Mouse (Mus musculus) B cell, adult 2 months (primary cell): ENCODE results near the gene Col19a1.

Experiments
- DNase-seq, 2 experiments: peaks; one replicate each; pipeline ENCODE4 v3.0.0; 2022

Col19a1 gene

DNA sequence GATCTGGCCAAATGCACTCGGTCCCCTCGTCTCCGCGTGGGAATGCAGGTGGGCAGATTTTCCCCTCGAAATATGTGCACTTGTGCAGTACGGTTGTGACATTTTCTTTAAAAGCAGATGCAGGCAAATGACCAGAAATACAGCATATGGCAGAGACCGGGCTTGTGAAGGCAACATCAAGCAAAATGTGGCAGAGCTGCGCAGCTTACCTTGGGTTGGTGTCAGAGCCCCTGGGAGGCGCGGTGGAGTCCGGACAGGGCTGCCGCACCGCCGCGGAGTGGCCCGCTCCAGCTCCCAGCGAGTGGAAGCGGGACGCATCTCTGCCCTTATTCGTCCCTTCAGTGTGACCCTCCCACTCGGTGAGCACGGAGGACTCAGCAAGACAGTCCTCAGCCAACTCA is at the start of gene Col19a1:
Gene Col19a1 (minus strand): TSS at position 332 of the 401 bp plus-strand sequence.
- DNase-seq: peak in 1 of 2 experiments; percentile 1

GRCm38 (mm10) chr1:24633553-24634132 is 46.4 kb upstream of the Col19a1 start:
- DNase-seq: peak in 1 of 2 experiments; percentile 5

- peak in 1 of 2 experiments; percentile 5 for DNase-seq
These were observed 25.3 kb upstream of the Col19a1 start for GRCm38 (mm10) chr1:24612556-24612955.

DNA sequence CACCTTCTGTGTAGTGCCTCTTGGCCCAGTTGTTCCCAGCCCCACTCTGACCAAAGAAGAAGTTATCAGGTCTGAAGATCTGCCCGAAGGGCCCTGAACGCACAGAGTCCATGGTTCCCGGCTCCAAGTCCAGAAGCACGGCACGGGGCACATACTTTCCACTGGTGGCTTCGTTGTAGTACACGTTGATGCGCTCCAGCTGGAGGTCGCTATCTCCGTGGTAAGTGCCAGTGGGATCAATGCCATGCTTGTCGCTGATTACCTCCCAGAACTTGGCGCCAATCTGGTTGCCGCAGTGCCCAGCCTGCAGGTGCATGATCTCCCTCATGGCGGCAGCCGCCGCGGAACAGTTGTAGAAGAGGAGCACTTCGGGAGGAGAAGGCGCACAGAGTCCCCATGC is 7.8 kb upstream of the Col19a1 start:
- DNase-seq: no peak

DNA sequence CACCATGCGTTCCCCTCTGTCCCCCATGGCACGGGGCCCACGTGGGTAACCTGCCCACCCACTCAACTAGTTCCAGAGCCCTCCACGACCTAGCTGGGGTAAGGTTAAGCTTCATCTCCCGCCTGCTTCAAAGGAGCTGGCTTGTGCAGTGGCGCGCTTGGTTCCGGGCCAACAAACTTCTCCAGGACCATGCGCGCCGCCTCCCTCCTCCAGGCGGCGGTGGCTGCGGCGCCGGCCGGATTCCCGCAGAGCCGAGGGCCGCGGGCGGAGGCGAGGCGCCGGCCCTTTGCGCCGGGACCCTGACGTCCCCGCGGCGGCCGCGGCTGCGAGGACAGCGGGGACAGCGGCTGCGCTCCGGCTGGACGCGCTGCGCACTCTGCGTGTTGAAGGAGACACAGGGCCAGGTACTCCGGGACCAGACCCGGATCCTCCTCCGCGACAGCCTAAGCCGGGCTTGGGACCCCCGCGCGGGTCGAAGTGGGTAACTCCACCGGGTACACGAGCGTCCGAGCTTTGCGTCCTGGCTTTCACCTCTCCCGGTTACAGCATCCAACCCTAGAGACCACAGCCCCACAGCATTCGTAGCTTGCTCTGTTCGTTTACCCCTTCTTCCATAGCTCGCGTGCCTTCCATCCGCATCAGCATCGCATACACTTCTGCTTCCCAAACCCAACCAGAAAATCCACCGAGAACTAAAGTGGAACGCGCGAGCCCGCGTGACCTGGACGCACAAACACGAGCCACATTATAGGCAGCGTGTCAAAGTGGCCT is 717 bp downstream of the Col19a1 start:
- DNase-seq: no peak

DNA sequence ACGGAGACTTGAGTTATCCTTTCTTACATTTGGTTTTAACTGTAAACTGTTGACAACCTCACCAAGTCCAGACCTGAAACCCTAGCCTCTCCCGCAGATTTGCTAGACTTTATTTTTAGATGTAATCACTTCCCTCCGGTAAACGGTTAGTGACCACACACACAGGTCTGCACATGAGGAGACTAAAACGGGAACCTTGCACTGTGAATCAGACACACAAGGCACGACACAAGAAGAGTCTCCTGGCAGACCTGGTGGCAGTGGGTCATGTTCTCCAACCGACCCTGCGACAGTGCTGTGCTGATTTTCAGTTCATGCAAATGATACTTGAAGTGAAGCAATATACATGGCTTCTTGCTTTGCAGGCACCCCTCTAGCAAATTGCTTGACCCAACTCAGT is 14.7 kb downstream of the Col19a1 start:
- DNase-seq: no peak

DNA sequence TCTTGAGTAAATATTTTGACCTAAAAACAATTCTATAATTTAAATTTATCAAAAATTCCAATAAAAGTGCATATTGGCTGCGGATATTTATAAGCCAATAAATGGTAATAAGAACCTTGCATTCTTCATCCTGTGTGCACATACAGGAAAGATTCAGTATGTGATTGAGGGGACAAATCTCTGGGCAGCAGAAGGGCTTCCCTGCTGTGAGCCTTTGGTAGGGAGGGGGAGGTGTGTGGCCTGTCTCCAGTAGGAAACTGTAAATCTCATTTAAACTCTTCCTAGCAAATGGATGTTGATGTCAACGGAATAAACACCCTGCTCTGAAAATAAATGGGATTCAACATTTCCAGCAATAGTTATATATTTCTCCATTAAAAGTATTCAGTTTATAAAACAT is 23.2 kb downstream of the Col19a1 start:
- no peak for DNase-seq

DNA sequence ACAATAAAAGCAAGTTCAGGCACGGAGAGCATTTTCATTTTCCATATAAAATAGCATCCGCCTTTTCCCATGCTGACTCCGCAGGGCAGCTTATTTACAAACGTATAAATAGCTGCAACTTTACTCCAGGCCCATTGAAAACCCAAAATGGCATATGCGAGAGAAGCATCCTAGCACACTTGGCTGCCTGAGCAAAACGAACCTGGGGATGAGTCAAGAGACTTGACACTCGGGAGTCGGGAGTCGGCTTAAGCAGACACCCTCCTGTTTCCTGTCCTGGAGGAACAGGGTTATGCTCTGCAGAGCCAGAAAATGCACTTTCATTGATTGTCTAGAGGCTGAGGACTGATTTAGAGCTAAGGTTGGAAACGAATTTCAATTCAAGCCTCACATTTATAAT is 29.3 kb downstream of the Col19a1 start:
- no peak for DNase-seq

DNA sequence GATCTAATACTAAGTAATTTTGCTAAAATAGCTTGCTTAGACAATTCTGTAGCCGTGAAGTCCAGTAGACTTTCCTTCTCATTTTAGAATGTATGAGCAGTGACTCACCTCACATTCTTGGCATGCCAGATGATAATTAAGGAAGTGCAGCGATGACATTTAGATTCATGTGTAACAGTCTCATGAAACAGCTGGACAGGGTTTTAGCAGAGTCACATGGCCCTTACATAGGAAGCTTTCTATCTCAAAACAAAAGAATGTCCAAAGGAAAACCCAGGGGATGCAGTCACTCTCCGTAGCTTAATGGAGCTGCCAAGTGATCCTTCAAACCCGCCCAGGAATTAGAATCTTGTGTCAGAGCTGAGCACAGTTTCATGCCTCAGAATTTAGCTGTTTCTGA is 33.8 kb downstream of the Col19a1 start:
- DNase-seq: no peak

- DNase-seq: no peak
These were observed 36.6 kb downstream of the Col19a1 start for GRCm38 (mm10) chr1:24550560-24551280.

DNA sequence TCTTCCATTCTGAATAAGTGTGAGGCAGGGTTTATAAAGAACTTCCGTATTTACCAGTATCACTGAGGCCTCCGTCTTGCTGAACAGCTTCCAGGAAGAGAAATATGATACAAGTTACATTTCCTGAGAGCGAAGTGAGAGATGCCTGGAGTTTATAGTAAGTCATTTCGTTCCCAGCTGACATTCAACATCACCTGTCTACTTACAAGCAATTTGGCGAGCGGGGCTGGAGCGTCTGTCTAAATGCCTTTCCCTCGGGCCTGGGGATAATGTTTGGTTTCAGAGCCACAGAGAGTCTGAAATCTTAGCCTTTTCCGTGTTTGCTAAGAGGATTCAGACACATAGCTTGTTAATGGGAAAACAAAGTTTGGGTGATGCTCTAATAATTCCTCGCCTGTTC is 37.2 kb downstream of the Col19a1 start:
- no peak for DNase-seq

GRCm38 (mm10) chr1:24549050-24549449 is 38.2 kb downstream of the Col19a1 start:
- DNase-seq: no peak

- DNase-seq: no peak
These were observed 39.7 kb downstream of the Col19a1 start for GRCm38 (mm10) chr1:24547574-24547973.

DNA sequence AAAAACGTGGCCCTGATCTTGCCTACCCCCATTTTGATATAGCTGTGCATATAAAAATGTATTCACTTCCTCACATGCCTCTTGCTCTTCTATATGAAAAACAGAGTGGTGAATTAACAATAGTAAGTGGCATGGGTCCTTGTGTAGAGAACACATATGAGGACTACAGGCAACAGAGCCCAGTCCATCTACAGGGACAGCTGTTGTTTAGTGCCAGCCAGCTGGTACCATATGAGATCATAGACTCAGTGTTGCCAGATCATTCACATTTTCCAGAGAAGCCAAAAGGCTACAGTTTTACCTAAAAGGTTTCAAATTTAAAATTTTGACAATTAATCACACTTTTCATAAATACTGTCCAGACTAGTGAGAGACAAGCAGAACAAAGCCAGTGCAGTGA is 47.4 kb downstream of the Col19a1 start:
- DNase-seq: no peak

DNA sequence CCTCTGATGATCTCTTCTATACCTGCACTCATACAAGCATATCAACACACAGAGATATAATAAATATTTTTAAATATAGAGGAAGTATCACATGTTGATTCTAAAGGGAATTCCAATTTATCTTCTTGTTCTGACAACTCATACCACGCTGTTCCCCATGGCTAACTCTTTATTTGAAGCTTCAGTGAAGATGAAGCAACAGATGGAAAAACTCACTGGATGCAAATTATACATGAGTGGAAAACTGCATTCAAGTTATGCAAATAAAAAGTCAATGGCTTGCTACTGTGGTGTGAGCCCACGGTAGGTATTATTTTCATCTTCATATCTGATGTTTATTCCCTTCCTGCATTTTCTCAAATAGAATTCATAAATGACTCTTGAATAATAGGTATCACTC is 60.1 kb downstream of the Col19a1 start:
- DNase-seq: no peak

- DNase-seq: no peak
These were observed 69.8 kb downstream of the Col19a1 start for GRCm38 (mm10) chr1:24517462-24517861.

- DNase-seq: no peak
These were observed 71.9 kb downstream of the Col19a1 start for GRCm38 (mm10) chr1:24515341-24515740.

DNA sequence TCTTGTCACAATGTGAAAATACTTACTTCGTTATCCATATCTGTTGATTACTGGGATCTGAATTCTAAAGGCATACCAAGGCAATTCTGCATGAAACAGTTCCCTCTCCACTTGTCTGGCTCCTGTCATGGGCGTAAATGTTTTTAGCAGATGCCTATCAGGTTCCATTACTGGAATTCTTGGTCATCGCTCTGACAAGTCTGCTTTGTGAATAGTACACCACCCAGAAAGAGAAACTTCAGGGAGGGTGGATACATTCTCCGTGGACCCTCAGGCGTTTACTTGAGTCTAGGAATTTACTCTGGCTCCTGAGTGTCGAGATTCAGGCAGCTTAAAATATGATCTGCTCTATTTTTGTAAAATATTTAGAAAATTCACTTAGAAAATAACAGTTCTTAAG is 75.7 kb downstream of the Col19a1 start:
- DNase-seq: no peak

DNA sequence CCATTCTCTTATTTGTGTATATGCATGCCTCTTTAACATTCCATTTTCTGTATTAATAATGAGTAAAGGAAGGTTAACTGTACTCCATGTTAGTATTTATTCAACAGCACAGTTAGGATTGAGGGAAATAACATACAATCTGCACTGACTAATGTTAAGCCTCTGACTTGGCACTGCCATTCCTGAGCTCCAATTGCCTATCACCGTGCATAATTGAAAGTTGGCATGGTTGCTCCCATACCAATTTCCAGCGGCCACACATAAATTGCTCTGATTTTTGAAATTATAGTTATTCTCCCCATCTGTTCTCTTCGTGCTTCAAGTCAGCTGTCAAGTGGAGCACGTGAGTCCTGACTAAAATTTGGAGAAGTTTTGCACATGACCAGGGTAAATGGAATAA is 91.9 kb downstream of the Col19a1 start:
- no peak for DNase-seq

GRCm38 (mm10) chr1:24484161-24484560 is 103.1 kb downstream of the Col19a1 start:
- DNase-seq: no peak

GRCm38 (mm10) chr1:24471096-24471710 is 116.1 kb downstream of the Col19a1 start:
- DNase-seq: no peak

GRCm38 (mm10) chr1:24470633-24471032 is 116.6 kb downstream of the Col19a1 start:
- no peak for DNase-seq

- DNase-seq: no peak
These were observed 125.9 kb downstream of the Col19a1 start for GRCm38 (mm10) chr1:24461305-24461887.
